12 mouse cellular contexts compared by ENCODE assay signal in genomic region chr1:33610026-33610721, GRCm38 (mm10). TPM values are rescaled to one million over a fixed set of nuclear protein-coding genes. Genes with fewer than 3 reads are reported as not detected.
DNase-seq lines count a peak whose midpoint lies in the region; ATAC-seq and TF ChIP-seq lines count a peak whose summit lies in the region.
"Had no signal": no experiment of that assay in that cellular context is flagged by ENCODE, and none has a peak within 500 bp of the region (broad histone marks: within the 10 kb centered on the region; RNA-seq: fewer than 3 reads in every experiment).

No protein-coding gene starts in this region.

- H3K36me3 ChIP-seq in heart, embryonic 14.5 days (ENCODE audit: control insufficient read depth, insufficient read depth, low read length) = no peaks in the 10 kb centered on the region
- no peaks in the 10 kb centered on the region for H3K36me3 ChIP-seq in heart, adult 2 months (ENCODE audit: control insufficient read depth, insufficient read depth, low read length)
- no peaks in the 10 kb centered on the region for H3K36me3 ChIP-seq in midbrain, embryonic 11.5 days (ENCODE audit: control insufficient read depth, insufficient read depth, low read length)
- peaks cover 11% of the 10 kb centered on the region for H3K36me3 ChIP-seq in midbrain, embryonic 10.5 days

- no peak for ATAC-seq in heart, embryonic 14.5 days (ENCODE audit: insufficient number of reproducible peaks, insufficient read depth, low FRiP score, low read depth)
- ATAC-seq in midbrain, embryonic 11.5 days (ENCODE audit: low FRiP score) = no peak
- ATAC-seq in megakaryocyte progenitor cell, adult 5-6 weeks (replicated peaks; ENCODE audit: poor library complexity) = peak; percentile 29; the same call in 1 of the 2 replicates
- ATAC-seq: hindbrain, postnatal 0 days had no signal

- peaks cover 5% of the 10 kb centered on the region in 2 experiments; a peak in 2 of 4 replicates for H3K4me1 ChIP-seq in heart, embryonic 14.5 days (ENCODE audit: control insufficient read depth in 2 of 2, insufficient read depth in 2 of 2, low read length in 2 of 2)
- peaks cover 1% of the 10 kb centered on the region; the same call in 1 of the 2 replicates for H3K4me1 ChIP-seq in heart, adult 2 months (ENCODE audit: control insufficient read depth, insufficient read depth, low read length)
- no peaks in the 10 kb centered on the region for H3K4me1 ChIP-seq in midbrain, embryonic 11.5 days (ENCODE audit: control insufficient read depth, insufficient read depth, low read length)
- H3K4me1 ChIP-seq in midbrain, embryonic 10.5 days = no peaks in the 10 kb centered on the region; the same call in 1 of the 2 replicates

- no peak for TF ChIP-seq EP300 in heart, adult 2 months (IDR thresholded peaks at IDR 0.05; ENCODE audit: insufficient read depth, low read depth, low read length)

- peak overlapping the region; percentile 35 for H3K4me2 ChIP-seq in heart, embryonic 14.5 days (ENCODE audit: low read length)
- no peak overlapping the region for H3K4me2 ChIP-seq in midbrain, embryonic 11.5 days

- TF ChIP-seq CTCF in heart, adult 2 months (IDR thresholded peaks at IDR 0.05) = no peak

- no peaks in the 10 kb centered on the region for H3K27me3 ChIP-seq in heart, embryonic 14.5 days (ENCODE audit: control insufficient read depth, insufficient read depth, low read length)
- H3K27me3 ChIP-seq in heart, adult 2 months (ENCODE audit: control insufficient read depth, insufficient read depth, low read length) = no peaks in the 10 kb centered on the region
- H3K27me3 ChIP-seq in midbrain, embryonic 11.5 days (ENCODE audit: control insufficient read depth, insufficient read depth, low read length) = no peaks in the 10 kb centered on the region
- H3K27me3 ChIP-seq in midbrain, embryonic 10.5 days (ENCODE audit: low read depth, poor library complexity, severe bottlenecking) = no peaks in the 10 kb centered on the region

- whole genome bisulfite sequencing in heart, embryonic 14.5 days = 34% methylated on average over 14 of the region's 14 CpGs
- WGBS in heart, adult 2 months = 36% methylated on average over 14 of the region's 14 CpGs
- whole genome bisulfite sequencing in midbrain, embryonic 11.5 days = 69% methylated on average over 14 of the region's 14 CpGs
- WGBS in midbrain, embryonic 10.5 days = 87% methylated on average over 14 of the region's 14 CpGs

- H3K27ac ChIP-seq in heart, embryonic 14.5 days (replicated peaks in 1 of 2; ENCODE audit: control insufficient read depth in 1 of 2, insufficient read depth in 1 of 2, low read depth in 2 of 2, low read length in 2 of 2) = 0 out of 4 replicates have a peak overlapping the region, but pooled peaks of 1 of the 2 experiments have one; percentile 4
- no peak overlapping the region for H3K27ac ChIP-seq in heart, adult 2 months
- H3K27ac ChIP-seq in midbrain, embryonic 11.5 days (ENCODE audit: low read depth, low read length) = no peak overlapping the region
- no peak overlapping the region for H3K27ac ChIP-seq in midbrain, embryonic 10.5 days (replicated peaks)
- H3K27ac ChIP-seq: hindbrain, postnatal 0 days had no signal

- no peak for TF ChIP-seq POLR2A in heart, adult 2 months (IDR thresholded peaks at IDR 0.05; ENCODE audit: insufficient read depth, low read depth, low read length)

- H3K9ac ChIP-seq in heart, embryonic 14.5 days (ENCODE audit: low read length) = no peak overlapping the region
- no peak overlapping the region for H3K9ac ChIP-seq in heart, adult 2 months (ENCODE audit: low read depth, low read length)
- H3K9ac ChIP-seq in midbrain, embryonic 11.5 days (ENCODE audit: low read length) = no peak overlapping the region

- H3K4me3 ChIP-seq in heart, embryonic 14.5 days (ENCODE audit: control insufficient read depth in 1 of 2, insufficient read depth in 1 of 2, low read depth in 1 of 2, low read length in 2 of 2) = no peak overlapping the region
- H3K4me3 ChIP-seq in heart, adult 2 months = no peak overlapping the region
- no peak overlapping the region for H3K4me3 ChIP-seq in midbrain, embryonic 11.5 days (ENCODE audit: low read depth, low read length)
- no peak overlapping the region for H3K4me3 ChIP-seq in midbrain, embryonic 10.5 days

- intact Hi-C loops in heart, adult 2 months (cut with DNase I) = no loop called here

- no peaks in the 10 kb centered on the region for H3K79me2 ChIP-seq in heart, adult 2 months (replicated peaks; ENCODE audit: control insufficient read depth, insufficient read depth, low read length)

- DNase-seq in heart, adult 2 months = no peak
- peak; percentile 66 for DNase-seq in midbrain, embryonic 11.5 days (ENCODE audit: low spot score, missing footprints)
- no peak for DNase-seq in midbrain, embryonic 10.5 days (ENCODE audit: low spot score)
- no peak for DNase-seq in kidney, adult 11 months
- no peak for DNase-seq in spleen, adult 12 weeks (ENCODE audit: low spot score)
- no peak for DNase-seq in testis, postnatal 10 days (ENCODE audit: low spot score)
- DNase-seq: cerebellum, adult 11 months; gastrocnemius, postnatal 14 days; thymus, postnatal 4 days had no signal

- 0 out of 2 replicates have a peak, but pooled peaks cover 9% of the 10 kb centered on the region for H3K9me3 ChIP-seq in heart, embryonic 14.5 days (ENCODE audit: control insufficient read depth, low read length)
- H3K9me3 ChIP-seq in midbrain, embryonic 11.5 days (ENCODE audit: control insufficient read depth, low read length) = no peaks in the 10 kb centered on the region
- peaks cover 8% of the 10 kb centered on the region for H3K9me3 ChIP-seq in midbrain, embryonic 10.5 days (replicated peaks)

RNA-seq across cellular contexts. Expression of gene Prim2, which starts 59.4 kb away (rescaled TPM):
- 15.6 and 16.5 TPM in 2 replicates for polyA plus RNA-seq in heart, embryonic 14.5 days (2014; fragmentation: Nextera tagmentation; extraction: Ambion mirVana)
- total RNA-seq in heart, adult 2 months (2021) = 1 to 10 TPM; 2.3 TPM
- 1.1 and 2.8 TPM in 2 replicates for polyA plus RNA-seq in heart, adult 2 months (2012; rRNA removed)
- polyA plus RNA-seq in midbrain, embryonic 11.5 days (2014; fragmentation: Nextera tagmentation; extraction: Ambion mirVana) = 55.0 and 57.7 TPM in 2 replicates
- polyA plus RNA-seq in midbrain, embryonic 10.5 days (2016; fragmentation: Nextera tagmentation; extraction: Ambion mirVana) = 57.6 and 59.1 TPM in 2 replicates
- total RNA-seq in megakaryocyte progenitor cell, adult 5-6 weeks (2015) = 76.3 and 79.8 TPM in 2 replicates
- 88.4 and 90.3 TPM in 2 replicates for total RNA-seq in megakaryocyte progenitor cell, adult 5-6 weeks (2017)
